7 mouse cellular contexts compared by ENCODE assay signal in the genomic region with DNA sequence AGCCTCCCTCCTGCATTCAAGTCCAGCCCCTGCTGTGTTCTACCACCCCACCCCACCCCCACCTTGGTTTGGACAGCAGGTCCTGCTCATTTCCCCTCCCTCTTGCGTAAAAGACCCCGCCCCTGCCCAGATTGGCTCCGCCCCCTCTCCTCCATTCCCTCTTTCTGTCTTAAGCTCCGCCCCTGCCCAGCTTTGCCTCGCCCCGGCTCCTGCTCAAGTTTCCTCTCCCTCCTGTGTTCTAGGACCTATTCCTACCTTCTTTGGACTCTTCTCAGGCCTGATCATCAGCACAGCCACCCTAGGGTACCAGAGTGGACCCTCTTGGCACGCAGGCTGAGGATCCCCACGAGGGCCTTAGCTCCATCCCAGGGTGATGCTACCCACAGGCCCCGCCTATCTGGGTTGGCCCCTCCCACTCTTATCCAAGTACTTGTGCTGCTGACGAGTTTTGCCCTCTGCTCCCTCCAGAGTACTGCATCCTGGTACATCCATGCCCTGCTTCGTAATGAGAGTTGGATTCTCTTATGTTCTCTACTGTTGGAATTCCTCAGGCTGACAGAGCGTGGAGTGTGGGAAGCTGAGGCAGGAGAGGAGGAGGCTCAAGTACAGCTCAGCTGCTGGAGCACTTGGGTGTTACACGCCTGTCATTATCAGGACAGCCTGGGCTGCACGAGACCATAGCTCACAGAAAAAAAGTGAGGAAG. TPM values are rescaled to one million over a fixed set of nuclear protein-coding genes. Genes with fewer than 3 reads are reported as not detected.
DNase-seq lines count a peak whose midpoint lies in the region; ATAC-seq and TF ChIP-seq lines count a peak whose summit lies in the region.

No protein-coding gene starts in this region.

- peaks cover 28% of the 10 kb centered on the region for H3K36me3 ChIP-seq in liver, embryonic 14.5 days (replicated peaks; ENCODE audit: control insufficient read depth, insufficient read depth, low read depth)
- peaks cover 28% of the 10 kb centered on the region for H3K36me3 ChIP-seq in stomach, embryonic 15.5 days

- H3K4me1 ChIP-seq in liver, embryonic 14.5 days (replicated peaks; ENCODE audit: control insufficient read depth in 2 of 2, insufficient read depth in 2 of 2, low read length in 1 of 2), result peaks cover 23 to 32% of the 10 kb centered on the region in 2 experiments
- H3K4me1 ChIP-seq in stomach, embryonic 15.5 days, result peaks cover 33% of the 10 kb centered on the region

- 9% methylated on average over 14 of the region's 14 CpGs for WGBS in liver, embryonic 14.5 days (ENCODE audit: insufficient replicate concordance)
- WGBS in stomach, embryonic 15.5 days, result 20% methylated on average over 14 of the region's 14 CpGs

- peak overlapping the region; percentile 7 for H3K9ac ChIP-seq in liver, embryonic 14.5 days (replicated peaks)
- no peak overlapping the region; the same call in 1 of the 2 replicates for H3K9ac ChIP-seq in stomach, embryonic 15.5 days

- intact Hi-C loops in left cerebral cortex, postnatal 4 days (cut with DNase I), result no loop called here
- intact Hi-C loops in left cerebral cortex, postnatal 36 days (cut with DNase I), result loop anchor here (2.0 to 5.0 kb wide), 3 partner anchors 15 to 150 kb away; a partner anchor contains a TSS

- peak overlapping the region; percentile 27 to 44; a peak in 2 of 4 replicates for H3K4me3 ChIP-seq in liver, embryonic 14.5 days (ENCODE audit: insufficient read depth in 1 of 2, low read depth in 2 of 2, low read length in 2 of 2)
- H3K4me3 ChIP-seq in stomach, embryonic 15.5 days (replicated peaks), result no peak overlapping the region

- TF ChIP-seq CTCF in liver, embryonic 14.5 days (IDR thresholded peaks at IDR 0.05; ENCODE audit: low read depth), result no peak

- no peak for TF ChIP-seq EP300 in liver, embryonic 14.5 days (IDR thresholded peaks at IDR 0.05; ENCODE audit: low read depth)

- H3K27me3 ChIP-seq in liver, embryonic 14.5 days (ENCODE audit: control insufficient read depth, insufficient read depth, low read length), result no peaks in the 10 kb centered on the region
- H3K27me3 ChIP-seq in stomach, embryonic 15.5 days (replicated peaks), result no peaks in the 10 kb centered on the region

- H3K9me3 ChIP-seq in liver, embryonic 14.5 days (ENCODE audit: control insufficient read depth, low read length), result no peaks in the 10 kb centered on the region
- H3K9me3 ChIP-seq in stomach, embryonic 15.5 days, result no peaks in the 10 kb centered on the region

- peak; percentile 41; the same call in 1 of the 2 replicates for ATAC-seq in liver, embryonic 14.5 days (ENCODE audit: insufficient read depth)
- no peak for ATAC-seq in stomach, embryonic 15.5 days (ENCODE audit: insufficient read depth, low FRiP score, low read depth)

- peak overlapping the region; percentile 65 for H3K27ac ChIP-seq in liver, embryonic 14.5 days
- 0 out of 2 replicates have a peak overlapping the region, but pooled peaks have one; percentile 11 for H3K27ac ChIP-seq in stomach, embryonic 15.5 days

- peak overlapping the region; percentile 56 for H3K4me2 ChIP-seq in liver, embryonic 14.5 days (ENCODE audit: low read depth)
- H3K4me2 ChIP-seq in stomach, embryonic 15.5 days, result no peak overlapping the region

- DNase-seq in left cerebral cortex, postnatal 4 days, result peak; percentile 46
- DNase-seq in left cerebral cortex, postnatal 36 days (ENCODE audit: low spot score in 2 of 2), result no peak
- peak; percentile 85 for DNase-seq in WW6 (ENCODE audit: low read depth, low spot score)
- DNase-seq in forelimb bud, embryonic 11.5 days (ENCODE audit: low read depth, low spot score), result peak; percentile 35
- DNase-seq in liver, embryonic 14.5 days (ENCODE audit: low read depth in 3 of 3, low spot score in 3 of 3), result peak; percentile 68 to 74 (median 74)
- DNase-seq in urinary bladder, adult 18-20 months (ENCODE audit: low spot score in 2 of 2), result no peak

RNA-seq across cellular contexts. Expression of a gene that starts 1.2 kb away (rescaled TPM):
- total RNA-seq in left cerebral cortex, postnatal 4 days (2021), result 100 to 1,000 TPM; 563 to 595 TPM
- 100 to 1,000 TPM; 343 to 401 TPM for total RNA-seq in left cerebral cortex, postnatal 36 days (2021)
- 1,839 and 1,886 TPM in 2 replicates for polyA plus RNA-seq in liver, embryonic 14.5 days (2012; rRNA removed)
- polyA plus RNA-seq in liver, embryonic 14.5 days (2014; fragmentation: Nextera tagmentation; extraction: Ambion mirVana), result 1,322 and 1,328 TPM in 2 replicates
- 1,749 and 1,789 TPM in 2 replicates for polyA plus RNA-seq in stomach, embryonic 15.5 days (2015; fragmentation: Nextera tagmentation; extraction: Ambion mirVana)

RNA-seq across cellular contexts. Expression of a gene that starts 2.4 kb away (rescaled TPM):
- 100 to 1,000 TPM; 119 to 135 TPM for total RNA-seq in left cerebral cortex, postnatal 4 days (2021)
- 100 to 1,000 TPM; 120 to 139 TPM for total RNA-seq in left cerebral cortex, postnatal 36 days (2021)
- 53.4 and 84.4 TPM in 2 replicates for polyA plus RNA-seq in liver, embryonic 14.5 days (2012; rRNA removed)
- 183 and 186 TPM in 2 replicates for polyA plus RNA-seq in liver, embryonic 14.5 days (2014; fragmentation: Nextera tagmentation; extraction: Ambion mirVana)
- 230 and 238 TPM in 2 replicates for polyA plus RNA-seq in stomach, embryonic 15.5 days (2015; fragmentation: Nextera tagmentation; extraction: Ambion mirVana)

RNA-seq across cellular contexts. Expression of a gene that starts 14.7 kb away (rescaled TPM):
- 10 to 100 TPM; 61.5 to 63.4 TPM for total RNA-seq in left cerebral cortex, postnatal 4 days (2021)
- 10 to 100 TPM; 62.7 to 64.1 TPM for total RNA-seq in left cerebral cortex, postnatal 36 days (2021)
- 38.5 and 46.3 TPM in 2 replicates for polyA plus RNA-seq in liver, embryonic 14.5 days (2012; rRNA removed)
- polyA plus RNA-seq in liver, embryonic 14.5 days (2014; fragmentation: Nextera tagmentation; extraction: Ambion mirVana), result 28.8 and 36.9 TPM in 2 replicates
- polyA plus RNA-seq in stomach, embryonic 15.5 days (2015; fragmentation: Nextera tagmentation; extraction: Ambion mirVana), result 59.1 and 59.2 TPM in 2 replicates

RNA-seq across cellular contexts. Expression of a gene that starts 15.9 kb away (rescaled TPM):
- 1 to 10 TPM; 1.3 to 2.2 TPM for total RNA-seq in left cerebral cortex, postnatal 4 days (2021)
- total RNA-seq in left cerebral cortex, postnatal 36 days (2021), result under 1 TPM; 0.57 to 0.91 TPM
- 0.33 and 0.45 TPM in 2 replicates for polyA plus RNA-seq in liver, embryonic 14.5 days (2012; rRNA removed)
- 0.39 and 0.54 TPM in 2 replicates for polyA plus RNA-seq in liver, embryonic 14.5 days (2014; fragmentation: Nextera tagmentation; extraction: Ambion mirVana)
- 0.30 and 0.48 TPM in 2 replicates for polyA plus RNA-seq in stomach, embryonic 15.5 days (2015; fragmentation: Nextera tagmentation; extraction: Ambion mirVana)

RNA-seq across cellular contexts. Expression of a gene that starts 27.4 kb away (rescaled TPM):
- 100 to 1,000 TPM; 173 to 188 TPM for total RNA-seq in left cerebral cortex, postnatal 4 days (2021)
- 100 to 1,000 TPM; 126 to 182 TPM for total RNA-seq in left cerebral cortex, postnatal 36 days (2021)
- 26.5 and 47.3 TPM in 2 replicates for polyA plus RNA-seq in liver, embryonic 14.5 days (2012; rRNA removed)
- polyA plus RNA-seq in liver, embryonic 14.5 days (2014; fragmentation: Nextera tagmentation; extraction: Ambion mirVana), result 22.1 and 27.1 TPM in 2 replicates
- 95.8 and 106 TPM in 2 replicates for polyA plus RNA-seq in stomach, embryonic 15.5 days (2015; fragmentation: Nextera tagmentation; extraction: Ambion mirVana)

Comparison
In these comparisons a context has a peak if more than half of its experiments do, and no peak if none do; other contexts are left out.
1. DNase-seq: peak in left cerebral cortex, postnatal 4 days (single experiment), WW6 (single experiment), forelimb bud, embryonic 11.5 days (single experiment) and liver, embryonic 14.5 days (3 of 3); none in left cerebral cortex, postnatal 36 days (0 of 2) and urinary bladder, adult 18-20 months (0 of 2).